Mouse (Mus musculus) adrenal gland, postnatal 36 days (tissue): ENCODE results near the gene Il18bp. TPM values are rescaled to one million over a fixed set of nuclear protein-coding genes. Genes with fewer than 3 reads are reported as not detected.
"Not testable (repeated sequence)": the region's sequence is repeated elsewhere in the genome, so short reads cannot be mapped to it uniquely, and the experiment has no call there.

Experiments used
- DNase-seq, 2 experiments: peaks; one replicate each; pipeline ENCODE4 v3.0.0; 2021; ENCODE audit warnings: mixed read lengths in 1 of 2
- long read RNA-seq, 2 experiments: library from polyadenylated mRNA; stranded (forward); transcript quantifications; one replicate each; pipeline ENCODE4 v2.0.0; 2021; ENCODE audit warnings: borderline sequencing depth in 2 of 2
- total RNA-seq, 2 experiments: library from RNA; stranded (reverse); gene quantifications; 2 replicates each; pipeline ENCODE4 v1.2.3; 2021

Il18bp gene
- 1 to 10 TPM; 7.6 to 9.6 TPM for total RNA-seq
- long read RNA-seq, experiment 1, partial matches to known transcripts = 7 of 9 reads
- long read RNA-seq, experiment 1, other reads (novel, unspliced or antisense) = 2 of 9 reads
- long read RNA-seq, experiment 2, partial matches to known transcripts = 1 of 2 reads
- long read RNA-seq, experiment 2, other reads (novel, unspliced or antisense) = 0 of 2 reads

GRCm38 (mm10) chr7:102018590-102018989, at the start of gene Il18bp:
TSS of gene Il18bp (minus strand) at chr7:102018690.
- no peak for DNase-seq

GRCm38 (mm10) chr7:102066363-102066762, 47.9 kb upstream of the Il18bp start:
- DNase-seq = no peak

GRCm38 (mm10) chr7:102065046-102065891, 46.8 kb upstream of the Il18bp start, which contains the start of the genes Rnf121, Xndc1 and Xntrpc:
TSS of gene Rnf121 (minus strand) at chr7:102065469.
TSS of gene Xndc1 (plus strand) at chr7:102065511.
TSS of gene Xntrpc (plus strand) at chr7:102065713.
- DNase-seq = peak; percentile 95 to 97

- peak in 1 of 2 experiments; percentile 13 for DNase-seq
Observed at GRCm38 (mm10) chr7:102064655-102065045, 46.2 kb upstream of the Il18bp start.

GRCm38 (mm10) chr7:102063891-102064290, 45.4 kb upstream of the Il18bp start:
- DNase-seq = no peak

GRCm38 (mm10) chr7:102062203-102062602, 43.7 kb upstream of the Il18bp start:
- no peak for DNase-seq

GRCm38 (mm10) chr7:102061353-102061752, 42.9 kb upstream of the Il18bp start:
- DNase-seq = no peak

- DNase-seq = not testable (repeated sequence)
Observed at GRCm38 (mm10) chr7:102048524-102048923, 30.0 kb upstream of the Il18bp start.

DNA sequence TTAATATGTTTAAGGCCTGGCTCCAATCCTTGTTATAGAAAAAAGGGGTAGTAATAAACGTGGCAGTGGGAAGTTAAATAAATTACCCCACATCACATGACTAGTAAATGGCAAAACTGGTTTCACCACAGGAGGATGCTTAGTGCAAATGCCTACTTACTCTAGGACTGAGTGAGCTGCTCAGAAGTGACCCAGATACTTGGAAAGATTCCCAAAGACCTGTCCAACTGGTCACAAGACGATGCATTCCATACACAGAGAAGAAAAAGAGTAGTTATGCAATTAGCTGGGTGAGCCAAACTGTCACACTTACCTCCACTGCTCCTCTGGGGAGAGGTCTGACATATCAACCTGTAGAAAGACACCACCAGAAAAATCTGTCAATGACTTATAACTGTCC, 23.8 kb upstream of the Il18bp start:
- DNase-seq = no peak

- DNase-seq = no peak
Observed at GRCm38 (mm10) chr7:102037318-102037717, 18.8 kb upstream of the Il18bp start.

- DNase-seq = no peak
Observed at GRCm38 (mm10) chr7:102035534-102035933, 17.0 kb upstream of the Il18bp start.

DNA sequence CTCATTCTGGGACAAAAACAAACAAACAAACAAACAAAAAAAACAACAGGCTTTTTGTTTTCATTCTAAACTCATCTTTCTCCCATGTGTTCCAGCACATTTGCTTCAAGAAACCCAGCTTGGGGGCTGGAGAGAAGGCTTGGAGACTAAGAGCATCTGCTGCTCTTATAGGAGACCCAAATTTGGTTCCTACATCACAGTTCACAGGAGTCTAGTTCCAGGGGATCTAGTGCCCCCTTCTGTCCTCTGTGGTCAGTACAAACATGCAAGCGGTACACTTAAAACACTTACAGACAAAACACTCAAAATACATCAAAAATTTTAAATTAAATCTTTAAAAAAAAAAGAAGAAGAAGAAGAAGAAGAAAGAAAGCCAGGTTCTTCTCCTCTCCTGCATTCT, 16.4 kb upstream of the Il18bp start:
- no peak for DNase-seq

GRCm38 (mm10) chr7:102025187-102026119, 7.0 kb upstream of the Il18bp start:
- DNase-seq = no peak

DNA sequence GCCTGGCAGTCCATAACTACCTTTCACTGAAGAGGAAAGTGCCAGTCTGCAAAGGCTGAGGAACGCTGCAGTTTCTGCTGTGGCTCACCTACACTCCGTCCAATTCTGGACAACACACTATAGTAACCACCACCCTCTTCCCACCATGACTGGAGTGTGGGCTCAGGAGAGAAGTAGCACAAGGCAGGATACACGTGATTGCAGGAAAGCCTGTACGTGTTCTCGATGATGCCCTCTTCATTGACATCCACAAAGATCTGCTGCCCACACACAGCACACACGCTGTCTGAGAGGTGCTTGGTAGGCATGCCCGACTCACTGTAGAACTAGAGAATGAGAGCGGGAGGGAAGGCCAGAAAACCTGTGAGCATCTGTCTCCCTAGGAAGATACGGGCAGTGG, 5.3 kb upstream of the Il18bp start:
- DNase-seq = no peak

- DNase-seq = not testable (repeated sequence)
Observed at GRCm38 (mm10) chr7:102020934-102021333, 2.4 kb upstream of the Il18bp start.

DNA sequence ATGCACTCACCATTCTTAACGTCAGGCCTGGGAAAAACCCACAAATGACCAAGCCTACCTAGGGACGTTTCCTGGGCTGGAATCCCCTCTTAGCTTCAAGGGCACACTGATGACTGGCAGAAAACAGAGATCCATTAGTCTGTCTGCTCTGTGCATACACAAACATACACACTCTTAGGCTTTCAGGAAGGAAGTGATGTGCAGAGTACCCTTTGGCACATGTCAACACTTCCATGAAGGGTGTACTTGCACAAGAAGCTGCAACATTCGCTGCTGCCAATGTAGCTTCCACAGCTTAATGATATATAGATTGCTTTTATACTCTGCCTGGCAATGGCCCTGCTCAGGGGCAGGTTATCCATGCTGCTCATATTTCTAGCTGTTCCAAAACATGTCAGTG, 872 bp upstream of the Il18bp start:
- DNase-seq = no peak

DNA sequence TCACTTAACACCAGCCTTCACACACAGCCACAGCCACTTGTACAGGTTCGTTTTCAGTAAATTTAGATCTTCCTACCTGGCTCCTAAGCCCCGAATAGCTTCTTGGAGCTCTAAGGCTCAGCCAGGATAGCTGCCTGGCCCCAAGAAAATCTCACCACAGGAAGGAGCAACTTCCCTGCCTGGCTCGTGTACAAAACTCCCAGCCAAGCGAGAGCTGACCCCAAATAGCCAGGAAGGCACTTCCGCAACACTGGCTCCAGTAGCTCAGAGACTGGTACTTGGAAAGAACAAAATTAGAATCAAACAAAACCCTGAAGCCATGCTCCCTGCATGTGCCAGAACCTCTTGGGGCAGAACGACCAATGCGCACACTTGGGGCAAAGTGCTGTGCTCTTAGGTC, 456 bp downstream of the Il18bp start:
- peak; percentile 45 to 61 for DNase-seq

DNA sequence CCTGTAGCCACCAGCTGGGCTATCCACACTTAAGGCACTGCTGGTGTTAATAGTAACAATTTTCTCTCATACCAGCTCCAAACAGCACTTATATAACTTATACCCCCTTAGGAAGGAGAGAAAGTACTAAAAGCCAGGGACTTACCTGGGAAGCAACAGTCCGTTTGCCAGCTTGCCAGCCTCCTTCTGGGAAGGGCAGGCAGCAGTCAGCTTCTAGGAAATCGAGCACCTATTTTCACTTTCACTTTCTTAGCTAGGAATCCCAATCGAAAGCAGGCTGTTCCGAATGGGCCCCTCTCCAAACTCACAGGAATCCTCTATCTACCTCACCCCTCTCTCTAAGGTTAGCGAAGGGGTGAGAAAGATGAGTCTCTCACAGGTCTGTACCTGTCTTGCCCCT, 1.0 kb downstream of the Il18bp start:
- DNase-seq = peak; percentile 35 to 53

- peak in 1 of 2 experiments; percentile 49 for DNase-seq
Observed at GRCm38 (mm10) chr7:102016936-102017335, 1.6 kb downstream of the Il18bp start.

- DNase-seq = peak; percentile 31 to 55
Observed at GRCm38 (mm10) chr7:102014995-102015394, 3.5 kb downstream of the Il18bp start.

DNA sequence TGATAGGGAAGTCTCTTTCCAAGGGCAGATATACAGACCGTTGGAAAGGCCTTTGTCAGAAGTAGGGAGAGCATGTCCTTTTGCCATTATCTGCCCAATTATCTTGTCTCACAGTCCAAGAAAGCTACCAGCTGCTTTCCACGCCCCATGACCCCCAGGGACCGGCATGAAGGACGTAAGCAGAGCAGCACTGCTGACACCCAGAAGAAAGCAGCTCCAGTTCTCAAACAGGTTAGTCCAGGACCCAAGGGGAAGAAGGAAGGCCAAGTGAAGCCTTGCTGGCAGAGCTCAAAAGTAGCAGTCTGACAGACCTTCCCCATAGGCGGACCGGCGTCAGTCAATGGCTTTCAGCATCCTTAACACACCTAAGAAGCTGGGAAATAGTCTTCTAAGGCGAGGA, 5.1 kb downstream of the Il18bp start:
- DNase-seq = no peak

DNA sequence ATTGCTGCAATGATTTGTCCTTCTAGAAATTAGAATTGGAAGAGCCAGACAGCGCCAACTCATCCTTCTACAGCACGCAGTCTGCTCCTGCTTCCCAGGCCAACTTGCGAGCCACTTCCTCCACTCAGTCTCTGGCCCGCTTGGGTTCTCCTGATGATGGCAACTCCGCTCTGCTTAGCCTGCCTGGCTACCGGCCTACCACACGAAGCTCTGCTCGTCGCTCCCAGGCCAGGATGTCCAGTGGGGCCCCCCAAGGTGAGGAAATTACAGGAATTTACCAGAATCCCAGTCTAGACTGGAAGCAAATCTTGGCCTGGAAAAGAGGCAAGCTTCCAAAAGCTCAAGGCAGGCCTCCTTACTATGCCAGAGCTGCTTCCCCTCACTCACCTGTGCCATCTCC, 6.6 kb downstream of the Il18bp start:
- no peak for DNase-seq
